Mouse (Mus musculus): ENCODE measurements at regions not wholly inside any gene's neighbourhood (a gene's known extent, or its start where the extent isn't known, plus 50 kb on each side); places are given as distances from the start of the nearest gene placed in this dataset.

- H3K4me2 ChIP-seq (ENCODE audit: low read depth, low read length): no peak overlapping the region
- no peak overlapping the region for H3K27ac ChIP-seq (ENCODE audit: low read length)
- no peak overlapping the region for H3K9ac ChIP-seq (ENCODE audit: low read depth, low read length)
- peak; percentile 23; the same call in 1 of the 2 replicates for ATAC-seq
- no peaks in the 10 kb centered on the region for H3K9me3 ChIP-seq (ENCODE audit: control insufficient read depth, low read length)
- H3K4me1 ChIP-seq (ENCODE audit: control insufficient read depth, insufficient read depth, low read length): no peaks in the 10 kb centered on the region
- no peak overlapping the region for H3K4me3 ChIP-seq (ENCODE audit: low read length)
- WGBS: 88% methylated on average over 1 of the region's 1 CpGs
- H3K27me3 ChIP-seq (replicated peaks; ENCODE audit: control insufficient read depth, insufficient read depth, low read length): no peaks in the 10 kb centered on the region
- no peaks in the 10 kb centered on the region for H3K36me3 ChIP-seq (ENCODE audit: control insufficient read depth, insufficient read depth, low read length)
Observed at GRCm38 (mm10) chr6:19015868-19016267, 149.8 kb downstream of the Ankrd7 start.

DNA sequence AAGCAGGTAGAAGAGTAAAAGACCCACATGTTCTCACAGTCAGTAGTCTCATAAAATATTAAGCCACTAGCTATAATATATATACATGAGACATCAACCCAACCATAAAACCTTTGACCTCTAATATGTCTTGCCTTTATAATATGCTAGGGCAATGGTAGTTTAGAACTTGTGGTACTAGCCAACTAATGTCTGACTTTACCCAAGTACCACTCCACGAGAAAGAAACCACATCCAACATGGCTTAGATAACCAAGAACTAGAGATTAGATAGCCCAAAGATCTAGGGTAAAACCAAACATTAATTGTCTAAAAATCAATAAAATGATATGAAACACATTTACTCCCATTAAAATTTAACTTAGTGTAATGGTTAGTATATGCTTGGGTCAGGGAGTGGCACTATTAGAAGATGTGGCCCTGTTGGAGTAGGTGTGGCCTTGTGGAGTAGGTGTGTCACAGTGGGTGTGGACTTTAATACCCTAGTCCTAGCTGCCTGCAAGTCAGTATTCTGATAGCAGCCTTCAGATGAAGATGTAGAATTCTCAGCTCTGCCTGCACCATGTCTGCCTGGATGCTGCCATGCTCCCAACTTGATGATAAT is 152.2 kb downstream of the Ankrd7 start:
- H3K4me3 ChIP-seq (ENCODE audit: low read length): no peak overlapping the region
- no peak overlapping the region for H3K27ac ChIP-seq (ENCODE audit: low read length)
- H3K4me1 ChIP-seq (ENCODE audit: control insufficient read depth, insufficient read depth, low read length): no peaks in the 10 kb centered on the region
- H3K9me3 ChIP-seq (ENCODE audit: control insufficient read depth, low read length): no peaks in the 10 kb centered on the region
- H3K36me3 ChIP-seq (ENCODE audit: control insufficient read depth, insufficient read depth, low read length): no peaks in the 10 kb centered on the region
- ATAC-seq: peak; percentile 97
- H3K4me2 ChIP-seq (ENCODE audit: low read depth, low read length): no peak overlapping the region
- WGBS: 55% methylated on average over 1 of the region's 1 CpGs
- H3K27me3 ChIP-seq (replicated peaks; ENCODE audit: control insufficient read depth, insufficient read depth, low read length): no peaks in the 10 kb centered on the region
- no peak overlapping the region for H3K9ac ChIP-seq (ENCODE audit: low read depth, low read length)

DNA sequence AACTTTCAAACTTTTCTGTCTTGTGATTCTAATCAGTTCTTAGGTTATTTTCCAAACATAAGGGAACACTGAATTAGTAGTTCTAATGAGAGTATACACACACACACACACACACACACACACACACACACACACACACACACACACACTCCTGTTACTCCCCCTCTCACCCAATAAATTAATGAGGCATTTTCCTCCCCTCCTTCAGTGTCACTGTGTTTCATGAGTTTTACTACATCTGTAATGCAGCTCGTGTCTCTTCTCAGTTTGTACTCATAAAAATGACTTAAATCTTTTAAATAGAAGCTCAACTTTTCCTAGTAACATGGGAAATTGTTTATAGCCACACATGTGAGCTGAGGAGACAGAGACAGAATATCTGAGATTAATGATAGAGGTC is 168.2 kb downstream of the Ankrd7 start:
- H3K4me1 ChIP-seq (ENCODE audit: control insufficient read depth, insufficient read depth, low read length): no peaks in the 10 kb centered on the region
- H3K9me3 ChIP-seq (ENCODE audit: control insufficient read depth, low read length): no peaks in the 10 kb centered on the region
- 38% methylated on average over 1 of the region's 1 CpGs for WGBS
- no peak overlapping the region for H3K27ac ChIP-seq (ENCODE audit: low read length)
- no peak overlapping the region for H3K9ac ChIP-seq (ENCODE audit: low read depth, low read length)
- no peaks in the 10 kb centered on the region for H3K27me3 ChIP-seq (replicated peaks; ENCODE audit: control insufficient read depth, insufficient read depth, low read length)
- H3K4me2 ChIP-seq (ENCODE audit: low read depth, low read length): no peak overlapping the region
- H3K36me3 ChIP-seq (ENCODE audit: control insufficient read depth, insufficient read depth, low read length): no peaks in the 10 kb centered on the region
- H3K4me3 ChIP-seq (ENCODE audit: low read length): no peak overlapping the region
- ATAC-seq: no peak

Data from intestine, embryonic 16.5 days (tissue).